Mouse (Mus musculus): ENCODE results near the gene Gm5105.

Gene Gm5105

GRCm38 (mm10) chr3:138027575-138028362 lies 39.4 kb downstream of the Gm5105 start:
- no peak for DNase-seq (ENCODE audit: low read depth, low spot score)

- no peak for DNase-seq (ENCODE audit: low read depth, low spot score)
These were observed 40.9 kb downstream of the Gm5105 start for GRCm38 (mm10) chr3:138026286-138026685.

GRCm38 (mm10) chr3:138022651-138023050 lies 44.5 kb downstream of the Gm5105 start:
- DNase-seq (ENCODE audit: low read depth, low spot score), result no peak

GRCm38 (mm10) chr3:138022003-138022402 lies 45.2 kb downstream of the Gm5105 start:
- DNase-seq (ENCODE audit: low read depth, low spot score), result no peak

DNA sequence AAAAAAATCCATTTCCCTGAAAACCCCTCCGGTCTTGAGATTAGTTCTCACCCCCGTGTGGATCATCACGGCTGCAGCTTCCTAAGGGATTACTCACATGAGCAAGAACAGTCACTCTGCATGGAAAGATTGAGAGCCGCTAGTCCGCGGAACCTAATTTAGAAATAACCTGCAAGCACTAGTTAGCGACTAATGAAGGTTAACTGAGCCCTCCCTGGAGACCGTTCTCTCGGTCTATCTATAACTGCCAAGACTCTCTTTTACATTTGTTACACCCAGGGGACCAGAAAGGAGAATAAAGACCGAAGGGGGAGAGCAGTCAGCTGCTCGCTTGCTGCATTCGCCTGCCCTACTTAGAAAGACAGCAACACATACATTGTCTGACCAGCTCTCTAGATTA lies 50.4 kb downstream of the Gm5105 start:
- DNase-seq (ENCODE audit: low read depth, low spot score), result no peak

GRCm38 (mm10) chr3:138014725-138015124 lies 52.5 kb downstream of the Gm5105 start:
- no peak for DNase-seq (ENCODE audit: low read depth, low spot score)

GRCm38 (mm10) chr3:138012351-138012750 lies 54.8 kb downstream of the Gm5105 start:
- no peak for DNase-seq (ENCODE audit: low read depth, low spot score)

DNA sequence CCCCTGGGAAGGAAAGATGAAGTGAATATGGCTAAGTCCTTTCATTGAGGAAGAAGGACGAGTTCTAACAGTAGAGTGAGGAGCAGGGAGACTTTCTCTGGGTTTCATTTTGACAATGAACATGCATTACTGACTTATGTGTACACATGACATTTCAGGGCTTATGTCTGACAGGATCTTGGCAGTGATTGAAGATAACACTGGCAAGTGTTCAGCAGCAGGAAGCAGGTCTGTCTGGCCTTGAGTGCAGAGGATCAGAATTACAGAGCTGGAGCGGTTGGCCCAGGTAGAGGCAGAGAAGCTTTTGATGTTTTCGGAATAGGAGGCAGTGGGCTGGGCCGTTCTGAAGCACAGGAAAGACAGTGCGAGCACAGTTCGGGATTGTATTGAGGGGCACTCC lies 59.0 kb downstream of the Gm5105 start:
- no peak for DNase-seq (ENCODE audit: low read depth, low spot score)

DNA sequence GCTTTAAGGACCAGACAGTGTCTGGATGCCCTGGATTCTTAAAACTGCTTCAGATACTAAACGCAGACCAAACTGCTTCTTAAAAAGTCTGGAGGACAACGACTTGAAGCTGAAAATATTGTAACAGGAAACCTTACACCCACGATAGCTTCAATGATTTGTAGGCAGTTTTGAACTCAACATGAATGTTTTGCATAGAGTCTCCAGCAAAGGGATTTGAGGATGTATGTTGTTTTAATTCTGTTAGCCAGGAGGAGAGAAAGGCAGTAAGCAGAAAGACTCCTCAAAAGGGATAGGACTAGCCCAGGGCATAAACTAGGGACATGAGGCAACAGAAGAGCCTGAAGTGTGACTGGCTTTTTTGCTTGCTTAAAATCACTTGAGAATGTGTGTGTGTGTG lies 60.3 kb downstream of the Gm5105 start:
- DNase-seq (ENCODE audit: low read depth, low spot score), result no peak

DNA sequence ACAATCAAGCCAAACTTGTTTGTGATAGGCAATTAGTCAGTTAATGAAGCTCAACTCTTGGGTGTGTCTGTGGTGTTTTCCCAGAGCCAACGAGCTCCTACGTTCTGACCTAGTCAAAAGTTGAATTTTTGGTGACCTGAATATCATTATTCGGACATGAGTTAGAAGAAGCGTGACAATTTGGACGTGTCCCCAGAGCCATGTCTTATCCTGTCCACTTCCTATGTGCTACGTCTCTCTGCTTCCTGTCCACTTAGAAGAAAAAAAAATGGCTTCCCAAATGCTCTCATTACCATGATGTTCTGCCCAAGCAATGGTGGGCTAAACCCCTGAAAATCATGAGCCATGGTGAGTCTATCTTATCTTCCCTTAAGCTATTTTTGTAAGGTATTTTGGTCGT lies 63.9 kb downstream of the Gm5105 start:
- DNase-seq (ENCODE audit: low read depth, low spot score), result no peak

DNA sequence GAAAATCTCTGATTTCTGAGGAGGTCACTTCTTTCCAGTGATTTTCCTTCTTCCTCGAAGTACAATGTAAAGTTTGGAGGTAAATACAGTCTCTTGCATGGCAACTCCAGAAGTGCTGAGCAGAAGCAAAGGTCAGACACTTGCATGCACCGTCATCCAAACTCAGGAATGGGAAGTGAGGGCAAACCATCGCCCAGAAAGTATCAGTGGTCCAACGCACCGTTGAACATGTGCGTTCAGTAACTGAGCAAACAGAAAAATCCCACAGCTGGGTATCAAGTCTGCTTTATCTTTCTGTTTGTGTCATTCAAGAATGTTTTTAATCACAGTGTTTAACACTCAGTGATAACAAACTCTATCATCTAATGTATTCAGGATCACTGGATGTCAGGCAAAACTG lies 64.6 kb downstream of the Gm5105 start:
- DNase-seq (ENCODE audit: low read depth, low spot score), result no peak

GRCm38 (mm10) chr3:138001865-138002264 lies 65.3 kb downstream of the Gm5105 start:
- no peak for DNase-seq (ENCODE audit: low read depth, low spot score)

- no peak for DNase-seq (ENCODE audit: low read depth, low spot score)
These were observed 66.5 kb downstream of the Gm5105 start for GRCm38 (mm10) chr3:138000724-138001069.

DNA sequence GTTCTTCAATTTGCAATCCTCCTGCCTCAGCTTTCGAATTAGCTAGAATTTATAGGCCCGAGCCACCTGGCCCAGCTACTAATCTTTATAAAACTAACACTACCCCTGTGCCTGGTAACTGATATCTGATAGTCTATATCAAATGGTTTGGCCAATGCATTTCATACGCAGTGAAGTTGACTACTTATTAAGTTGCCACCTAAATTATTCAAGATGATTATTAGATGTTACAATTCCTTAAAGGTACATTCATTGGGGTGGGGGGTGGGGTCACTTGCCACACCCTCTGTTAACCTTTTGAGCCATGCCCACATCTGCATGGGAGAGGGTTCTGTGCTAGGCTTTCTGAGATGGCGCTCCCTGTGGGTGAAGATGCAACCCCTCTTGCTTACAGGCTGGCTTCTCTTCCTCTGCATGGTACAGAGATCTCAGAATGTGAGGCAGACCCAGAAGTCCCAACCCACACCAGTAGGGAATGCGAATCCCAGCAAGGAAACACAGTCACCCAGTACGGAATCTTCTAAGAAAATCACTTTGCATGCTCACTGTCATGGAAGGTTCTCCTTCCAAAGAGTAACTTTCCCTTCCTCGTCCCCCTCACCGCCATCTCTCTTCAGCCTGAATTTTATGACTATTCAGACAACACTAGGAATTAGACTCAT lies 67.0 kb downstream of the Gm5105 start:
- no peak for DNase-seq (ENCODE audit: low read depth, low spot score)

DNA sequence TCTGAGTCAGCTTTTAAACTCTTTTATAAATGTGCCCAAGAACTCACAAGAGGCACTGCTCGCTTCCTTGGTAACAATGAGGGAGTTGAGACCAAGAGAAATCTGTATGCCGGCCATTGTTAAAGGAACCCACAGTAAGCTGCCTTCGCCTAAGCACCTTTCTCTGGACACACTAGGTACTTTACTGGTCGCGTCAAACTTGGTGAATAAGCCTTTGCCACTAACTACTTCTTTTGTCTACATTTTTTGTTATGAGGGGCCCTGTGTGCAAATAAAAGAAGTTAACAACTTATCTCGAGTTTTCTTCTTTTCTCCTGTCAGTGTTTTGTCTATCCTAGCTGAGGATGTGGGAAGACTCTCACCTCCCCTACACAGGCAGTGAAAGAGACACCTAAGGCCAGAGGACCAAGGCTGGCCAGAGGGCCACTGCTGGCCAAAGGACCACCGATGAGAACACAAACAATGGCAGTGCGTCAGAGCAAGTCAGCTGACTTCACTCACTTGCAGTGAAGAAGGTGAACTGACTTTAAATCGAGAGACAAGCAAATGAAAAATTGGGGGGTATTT lies 67.9 kb downstream of the Gm5105 start:
- DNase-seq (ENCODE audit: low read depth, low spot score), result no peak

Measured in forelimb bud, embryonic 11.5 days (tissue).